Mouse (Mus musculus): ENCODE measurements around the gene Sfxn4.
A peak's percentile ranks its signal among the peaks of the same experiment; 100 is the strongest.
"Not testable (repeated sequence)": the region's sequence is repeated elsewhere in the genome, so short reads cannot be mapped to it uniquely, and the experiment has no call there.

The Sfxn4 gene

DNA sequence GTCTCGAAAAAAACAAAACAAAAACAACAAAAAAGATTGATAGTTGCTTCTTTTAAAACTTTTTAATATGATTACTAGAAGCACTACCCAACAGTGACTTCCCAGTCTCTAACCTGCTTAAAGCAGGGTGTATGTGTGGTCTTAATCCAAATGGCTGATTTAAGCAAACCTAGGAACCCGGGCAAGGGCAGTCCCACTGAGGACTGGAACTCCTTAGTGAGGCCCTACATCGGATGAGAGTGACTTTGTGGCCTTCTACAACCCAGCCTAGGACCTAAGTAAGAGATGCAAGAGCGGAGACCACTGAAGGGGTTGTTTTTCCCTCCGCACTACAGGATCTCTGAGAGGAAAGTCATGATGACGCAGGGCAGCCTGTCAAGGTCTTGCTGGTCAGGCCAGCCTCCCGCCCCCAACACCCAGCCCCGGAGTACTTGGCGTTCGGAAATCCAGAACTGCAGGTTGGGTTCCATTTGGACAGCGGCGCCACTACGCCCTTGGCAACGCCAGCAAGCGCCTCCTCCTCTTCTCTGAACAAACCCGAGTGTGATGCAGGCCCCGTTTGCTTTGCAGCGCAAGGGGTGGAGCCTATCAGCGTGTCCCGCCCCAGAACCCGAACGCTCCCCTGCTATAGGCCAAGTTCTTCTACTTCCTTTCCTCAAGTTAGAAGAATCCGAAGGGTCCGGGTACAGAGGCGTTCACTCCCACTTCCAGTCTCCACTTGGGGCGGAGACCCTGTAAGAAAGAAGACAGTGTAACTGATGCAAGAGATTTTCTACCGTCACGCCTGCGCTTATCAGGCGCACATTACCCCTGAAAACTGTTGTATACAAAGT is at the start of gene Sfxn4:
Gene Sfxn4, minus strand, starts transcription at position 612 of the 833 bp plus-strand sequence.
- DNase-seq, result peak; percentile 97

DNA sequence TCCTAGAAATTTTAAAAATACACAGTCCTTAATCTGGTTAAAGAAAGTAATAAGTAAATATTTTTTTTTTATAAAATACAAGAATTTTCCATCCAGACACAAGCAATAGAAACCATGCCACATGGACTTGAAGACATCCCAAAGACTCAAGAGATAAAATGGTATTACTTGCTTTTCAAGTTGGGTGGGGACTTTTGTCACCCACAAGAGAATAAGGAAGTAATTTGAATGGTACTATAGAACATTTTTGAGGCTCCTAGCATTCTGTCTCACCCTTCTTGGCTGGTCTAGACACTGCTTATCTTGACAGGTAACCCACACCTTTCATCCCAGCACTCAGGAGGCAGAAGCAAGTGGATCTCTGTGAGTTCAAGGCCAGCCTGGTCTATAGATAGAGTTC is 49.0 kb upstream of the Sfxn4 start:
- no peak for DNase-seq

DNA sequence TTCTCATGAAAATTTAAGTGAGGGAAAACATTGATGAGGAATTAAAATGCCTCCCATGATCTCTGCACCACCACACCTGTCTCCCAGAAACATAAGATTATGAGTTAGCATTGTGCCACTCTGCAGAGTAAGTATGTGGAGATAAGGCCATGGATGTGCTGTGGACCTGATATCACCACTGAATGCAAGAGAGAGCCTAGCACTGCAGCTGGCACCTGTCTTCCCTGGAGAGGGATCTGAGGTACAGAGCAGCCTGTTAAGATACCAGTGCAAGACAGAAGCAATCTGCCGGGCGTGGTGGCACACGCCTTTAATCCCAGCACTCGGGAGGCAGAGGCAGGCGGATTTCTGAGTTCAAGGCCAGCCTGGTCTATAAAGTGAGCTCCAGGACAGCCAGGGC is 44.2 kb upstream of the Sfxn4 start:
- DNase-seq, result no peak

DNA sequence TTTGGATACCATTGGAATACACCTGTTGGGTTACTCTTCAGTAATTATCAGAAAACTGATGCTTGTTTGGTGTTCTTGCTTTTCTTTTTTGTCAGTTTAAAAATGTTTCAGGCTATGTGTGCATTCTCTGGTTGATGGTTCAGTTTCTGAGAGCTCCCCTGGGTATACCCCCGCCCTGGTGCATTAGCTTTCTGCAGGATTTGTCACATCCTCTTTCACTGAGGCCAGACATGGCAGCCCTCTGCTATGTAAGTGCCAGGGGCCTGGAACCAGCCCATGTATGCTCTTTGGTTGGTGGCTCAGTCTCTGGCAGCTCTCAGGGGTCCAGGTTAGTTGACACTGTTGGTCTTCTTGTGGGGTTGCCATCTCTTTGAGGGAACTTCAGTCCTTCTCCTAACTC is 42.7 kb upstream of the Sfxn4 start:
- no peak for DNase-seq

DNA sequence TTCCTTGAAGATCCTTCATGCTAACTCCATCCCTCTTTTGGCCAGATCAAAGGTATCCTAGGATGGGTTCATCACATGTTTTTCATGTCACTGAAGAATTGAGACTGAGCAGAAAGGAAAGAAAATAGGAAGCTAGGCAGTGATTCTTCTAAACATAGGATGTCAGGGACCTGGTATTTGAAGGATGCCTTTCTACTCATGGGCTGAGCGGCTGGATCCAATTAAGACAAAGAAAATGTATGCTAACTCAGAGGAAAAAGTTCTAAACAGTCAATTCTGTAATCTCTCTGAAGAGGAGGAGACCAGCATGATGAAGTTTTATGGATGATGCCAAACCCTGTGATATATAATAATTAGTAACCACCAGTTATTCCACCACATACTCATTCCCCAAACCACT is 41.9 kb upstream of the Sfxn4 start:
- DNase-seq, result no peak

DNA sequence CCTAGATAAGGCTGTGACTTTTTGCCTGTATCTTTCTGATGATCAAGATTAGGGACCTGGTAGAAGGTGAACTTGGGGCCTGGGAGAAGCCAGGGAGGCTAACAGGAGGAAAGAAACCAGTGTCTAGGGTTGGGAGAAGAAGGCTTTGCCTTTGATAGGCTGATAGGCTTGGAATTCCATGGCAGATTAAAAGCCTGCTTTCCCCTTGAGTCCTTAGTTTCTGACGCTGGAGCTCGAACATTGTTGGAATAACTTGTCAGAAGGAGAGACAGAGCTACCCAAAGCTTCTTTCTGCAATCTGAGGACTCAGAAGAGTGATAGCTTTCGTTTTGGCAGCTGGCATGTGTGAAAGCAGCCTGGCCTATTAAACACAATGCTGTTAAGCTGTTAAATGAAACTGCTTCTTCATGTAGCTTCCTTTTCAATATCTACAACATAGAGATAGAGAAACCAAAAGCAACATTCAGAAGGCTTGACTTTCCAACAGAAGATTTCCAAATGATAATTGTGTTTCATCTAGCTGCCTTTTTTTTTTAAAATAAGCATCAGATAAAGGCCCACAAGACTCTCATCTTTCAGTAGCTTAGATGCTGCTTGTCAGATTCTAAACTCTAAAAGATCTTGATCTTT is 34.1 kb upstream of the Sfxn4 start:
- no peak for DNase-seq

DNA sequence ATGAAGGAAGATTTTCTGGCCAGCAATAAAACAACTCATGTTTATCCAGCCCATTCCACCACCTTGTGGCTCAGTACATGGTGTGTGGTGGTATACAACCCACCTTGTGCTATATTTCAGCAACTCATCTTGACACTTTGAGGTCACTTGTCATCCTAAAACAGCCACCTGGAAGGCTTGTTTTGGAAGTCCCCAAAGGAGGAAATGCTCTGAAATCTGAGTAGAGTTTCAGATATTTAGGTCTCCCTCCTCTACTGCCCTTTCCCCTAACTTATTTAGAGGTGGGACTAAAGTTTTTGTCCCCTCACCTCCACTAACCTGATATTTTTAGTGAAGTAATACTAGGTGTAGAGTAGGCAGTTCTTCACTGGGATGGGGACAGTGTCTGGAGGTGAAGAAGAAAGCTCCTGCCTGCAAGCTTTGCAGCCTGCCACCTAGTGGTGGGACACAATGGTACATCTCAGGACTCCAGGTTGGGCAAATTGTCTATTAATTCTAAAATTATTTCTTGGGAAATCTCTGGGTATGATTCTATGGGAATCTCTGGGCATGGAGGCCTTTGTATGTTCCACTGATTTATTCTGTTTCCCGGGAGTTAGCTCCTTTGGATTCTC is 30.8 kb upstream of the Sfxn4 start:
- peak; percentile 75 for DNase-seq

DNA sequence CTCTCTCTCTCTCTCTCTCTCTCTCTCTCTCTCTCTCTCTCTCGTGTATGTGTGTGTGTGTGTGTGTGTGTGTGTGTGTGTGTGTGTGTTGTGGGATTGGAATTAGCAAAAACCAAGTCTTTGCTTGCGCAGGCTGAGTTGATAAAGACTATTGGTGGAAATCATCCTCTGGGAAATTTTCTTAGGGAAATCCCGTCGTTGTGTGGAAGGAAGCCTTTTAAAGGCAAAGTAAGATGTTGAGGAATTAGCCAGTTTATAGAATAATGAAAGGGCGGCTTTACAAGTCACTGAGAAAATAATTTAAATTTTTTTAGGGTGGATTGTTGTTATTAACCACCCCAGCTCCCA is 29.8 kb upstream of the Sfxn4 start:
- DNase-seq, result no peak

DNA sequence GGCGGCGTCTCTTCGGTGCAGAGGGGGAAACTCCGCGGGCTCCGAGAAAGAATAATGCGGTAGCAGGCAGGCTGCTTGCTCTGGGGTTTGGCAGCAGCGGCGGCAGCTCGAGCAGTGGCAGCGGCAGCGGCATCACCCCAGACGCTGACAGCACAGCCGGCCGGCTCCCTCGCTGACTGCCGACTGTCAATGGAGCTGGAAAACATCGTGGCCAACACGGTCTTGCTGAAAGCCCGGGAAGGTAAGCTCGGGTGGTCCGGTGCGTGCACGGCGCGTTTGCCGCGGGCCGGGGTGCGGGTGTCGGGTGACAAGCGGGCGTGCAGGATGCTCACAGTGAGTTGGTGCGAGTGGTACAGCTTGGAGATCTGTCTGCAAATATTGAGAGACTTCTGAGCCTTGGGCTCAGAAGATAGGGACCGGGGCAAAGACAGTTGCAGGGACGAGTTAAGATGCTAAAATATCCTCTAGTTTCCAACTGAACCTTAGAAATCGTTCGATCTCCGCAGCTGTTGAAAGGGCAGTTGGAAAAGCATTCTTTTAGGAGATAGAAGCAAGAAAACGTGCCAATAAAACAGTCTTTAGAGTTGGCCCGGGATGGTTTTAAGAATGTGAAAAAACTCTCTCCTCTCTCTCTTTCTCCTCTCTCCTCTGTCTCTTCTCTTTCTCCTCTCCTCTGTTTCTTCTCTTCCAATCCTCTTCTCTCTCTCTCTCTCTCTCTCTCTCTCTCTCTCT is 29.3 kb upstream of the Sfxn4 start:
- DNase-seq, result peak; percentile 36

DNA sequence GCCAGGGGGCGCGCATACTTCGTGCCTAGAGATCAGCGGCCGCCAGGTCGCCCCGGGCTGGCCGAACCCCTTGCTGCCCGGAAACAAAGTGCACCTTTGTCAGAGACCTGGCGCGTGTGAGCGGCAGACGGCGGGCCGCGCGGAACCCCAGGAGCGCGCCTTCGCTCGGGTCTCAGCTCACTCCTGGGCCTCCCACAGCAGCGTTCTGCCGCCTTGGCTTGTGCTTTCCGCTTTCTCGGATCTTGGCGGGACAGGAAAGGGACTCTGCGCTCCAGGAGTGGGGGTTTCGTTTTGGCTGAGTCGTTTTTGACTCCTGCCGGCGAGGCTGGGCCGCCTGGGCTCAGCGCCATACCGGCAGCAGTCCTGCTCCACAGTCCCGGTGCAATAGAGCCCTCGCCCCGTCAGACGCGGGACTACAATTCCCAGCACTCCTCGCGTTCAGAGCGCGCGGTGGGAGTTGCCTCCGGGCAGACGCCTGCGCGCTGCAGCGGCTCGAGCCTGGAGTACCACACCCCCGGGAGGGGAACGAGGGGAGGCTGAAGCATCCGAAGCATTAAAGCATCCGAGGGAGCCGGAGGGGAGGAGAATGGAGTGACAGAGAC is 28.5 kb upstream of the Sfxn4 start, which contains the start of gene Grk5:
Gene Grk5, plus strand, starts transcription at position 36 of the 602 bp plus-strand sequence.
- DNase-seq, result peak; percentile 97

DNA sequence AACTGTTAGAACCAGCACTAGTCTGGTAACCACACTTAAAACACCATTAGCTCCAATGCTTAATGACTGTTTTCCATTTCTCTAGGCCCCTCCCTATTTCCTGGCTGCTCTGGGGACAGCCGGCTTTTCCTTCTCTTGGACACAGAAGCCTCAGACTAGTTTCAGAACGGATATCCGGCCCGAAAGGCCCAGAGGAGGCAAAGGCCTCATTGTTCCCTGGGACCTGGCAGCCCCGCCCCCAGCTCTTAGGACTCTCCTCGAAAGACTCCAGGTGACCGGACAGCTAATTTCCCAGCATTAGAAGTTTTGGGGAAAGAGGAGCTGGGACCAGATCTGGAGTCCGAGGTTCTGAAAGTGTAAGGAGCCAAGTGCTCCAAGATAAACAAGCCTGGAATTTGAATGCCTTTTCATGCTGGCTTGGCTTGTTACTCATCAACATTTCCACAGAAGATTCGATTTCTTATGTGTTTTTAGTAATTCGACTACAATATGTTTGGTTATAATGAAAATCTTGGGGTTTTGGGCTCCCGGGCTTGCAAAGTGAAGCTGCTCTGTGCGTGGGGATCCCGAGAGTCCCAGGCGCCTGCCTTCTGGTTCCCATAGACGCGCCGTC is 27.9 kb upstream of the Sfxn4 start:
- DNase-seq, result peak; percentile 87

DNA sequence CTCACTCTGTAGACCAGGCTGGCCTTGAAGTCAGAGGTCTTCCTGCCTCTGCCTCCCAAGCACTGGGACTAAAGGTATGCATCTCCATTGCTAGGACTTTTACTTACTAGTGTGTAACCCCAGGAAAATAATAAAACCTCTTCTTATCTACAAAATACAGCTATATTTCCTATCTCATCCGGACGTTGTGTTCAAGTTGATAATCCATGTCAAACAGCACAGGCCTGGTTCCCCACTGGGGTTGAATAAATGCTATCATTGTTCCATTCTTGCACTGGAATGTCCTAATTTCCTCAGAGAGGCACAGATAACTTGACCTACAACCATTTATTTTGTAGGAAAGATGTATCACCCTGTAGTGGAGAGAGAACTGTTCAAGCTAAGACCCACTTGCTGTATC is 26.4 kb upstream of the Sfxn4 start:
- DNase-seq, result no peak

DNA sequence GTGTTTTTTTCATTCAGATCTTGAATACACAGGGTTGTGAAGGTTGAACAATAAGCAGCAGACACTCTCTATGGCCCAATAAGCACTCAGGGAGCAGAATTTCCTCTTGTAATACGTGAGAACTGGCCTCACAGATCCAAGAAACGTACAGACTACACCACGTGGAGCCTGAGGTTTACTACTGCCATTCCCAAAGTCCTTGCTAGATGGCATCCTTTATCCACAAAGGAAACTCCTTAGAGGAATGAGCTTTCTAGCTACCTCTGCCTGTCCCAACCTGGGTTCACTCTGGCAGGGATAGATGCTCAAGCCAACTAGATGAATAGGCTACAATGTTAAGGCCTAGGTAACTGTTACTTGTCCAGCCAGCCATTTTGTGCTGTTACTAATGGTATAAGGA is 21.9 kb upstream of the Sfxn4 start:
- peak; percentile 74 for DNase-seq

DNA sequence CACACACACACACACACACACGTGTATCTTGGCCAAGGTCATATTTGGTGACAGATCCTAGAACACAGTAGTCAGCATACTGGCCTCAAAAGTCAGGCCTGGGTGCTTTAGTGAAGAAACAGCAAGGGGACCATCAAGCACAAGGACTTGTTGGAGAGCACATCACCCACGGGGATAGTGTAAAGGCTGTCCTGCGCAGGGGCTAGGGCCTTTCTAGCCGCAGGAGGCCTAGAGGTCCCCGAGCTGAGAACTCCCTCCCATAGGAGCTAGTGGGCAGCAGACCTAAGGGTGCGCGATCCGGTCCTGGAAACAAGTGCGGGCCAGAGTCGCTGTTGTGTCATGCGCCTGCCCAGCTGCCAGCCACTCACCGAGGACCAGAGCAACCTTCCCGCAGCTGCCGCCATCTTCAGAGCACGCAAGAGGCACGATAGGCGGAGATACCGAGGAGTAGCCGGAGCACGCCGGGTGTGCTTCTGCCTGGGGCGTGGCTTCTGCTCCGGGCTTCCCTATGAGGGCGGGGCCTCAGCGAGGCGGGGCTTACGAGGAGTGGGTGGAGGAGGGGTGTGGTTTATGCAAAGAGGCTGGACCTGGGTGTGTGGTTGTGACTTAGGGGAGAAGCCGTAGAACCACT is 12.9 kb upstream of the Sfxn4 start, which contains the start of gene Prdx3:
Gene Prdx3, minus strand, starts transcription at position 493 of the 631 bp plus-strand sequence.
- DNase-seq, result peak; percentile 99

DNA sequence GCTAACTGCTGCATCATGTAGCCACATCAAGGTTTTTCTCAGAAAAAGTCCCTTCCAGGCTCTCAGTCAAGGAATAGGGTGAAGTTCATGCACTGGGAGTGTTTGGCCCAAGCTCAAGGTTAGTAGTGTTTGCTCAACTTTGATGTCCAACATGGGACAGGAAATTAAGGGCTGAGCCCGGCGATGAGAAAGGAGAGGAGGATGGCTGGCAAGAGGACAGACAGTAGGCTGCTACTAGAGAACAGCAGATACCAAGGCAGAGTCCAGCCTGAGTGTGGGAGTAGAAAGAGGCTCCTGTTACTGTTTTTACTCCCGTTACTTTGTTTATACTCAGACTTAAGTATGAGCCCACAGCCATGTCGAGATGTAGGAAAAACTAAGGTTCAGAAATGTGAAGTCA is 12.2 kb upstream of the Sfxn4 start:
- DNase-seq, result peak; percentile 38

DNA sequence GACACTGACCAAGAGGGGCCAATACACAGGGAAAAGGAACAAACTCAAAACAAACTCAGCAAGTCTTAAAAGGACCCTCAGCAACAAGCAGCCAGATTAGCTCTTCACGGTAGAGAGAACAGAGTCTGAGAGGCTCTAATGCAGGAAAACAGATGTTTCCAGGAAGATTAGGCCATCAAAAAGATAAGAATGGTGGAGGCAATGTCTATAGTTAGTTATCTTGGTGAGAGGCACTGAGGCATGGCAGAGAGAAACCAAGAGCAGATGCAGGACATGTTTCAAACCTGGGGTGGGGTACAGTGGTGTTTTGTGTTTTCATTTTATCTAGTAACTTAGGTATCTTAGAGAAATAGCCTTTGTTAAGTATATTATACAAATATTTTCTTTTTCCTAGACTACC is 11.0 kb upstream of the Sfxn4 start:
- DNase-seq, result no peak

DNA sequence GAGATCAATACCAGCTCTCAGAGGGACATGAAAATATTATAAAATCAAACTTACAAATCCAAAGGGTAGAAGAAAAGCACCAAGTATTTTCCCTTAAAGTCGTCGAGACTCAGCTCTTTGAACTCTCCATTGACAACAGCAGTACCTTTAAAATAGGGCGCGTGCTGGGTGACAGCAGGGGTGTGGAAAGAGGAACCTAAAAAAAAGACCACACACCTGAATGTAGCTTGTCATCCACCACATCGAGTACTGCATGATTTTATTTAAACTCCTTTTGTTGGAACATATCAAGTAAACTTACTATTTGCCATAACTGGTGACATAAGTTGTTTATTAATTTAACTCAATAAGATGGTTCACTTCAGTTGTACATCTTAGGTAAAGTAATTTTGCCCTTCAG is 10.1 kb upstream of the Sfxn4 start:
- DNase-seq, result no peak

DNA sequence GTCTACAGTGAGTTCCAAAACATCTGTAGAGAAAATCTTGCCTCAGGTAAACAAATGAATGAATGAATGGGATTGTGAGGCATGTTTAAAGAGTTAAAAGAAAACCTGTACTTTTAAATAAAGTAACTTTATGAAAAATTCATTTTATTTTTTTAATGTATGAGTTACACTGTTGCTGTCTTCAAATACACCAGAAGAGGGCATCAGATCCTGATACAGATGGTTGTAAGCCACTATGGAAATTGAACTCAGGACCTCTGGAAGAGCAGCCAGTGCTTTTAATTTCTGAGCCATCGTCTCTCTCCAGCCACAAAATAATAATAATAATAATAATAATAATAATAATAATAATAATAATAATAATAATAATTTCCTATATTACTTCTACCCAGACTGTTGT is 9.2 kb upstream of the Sfxn4 start:
- no peak for DNase-seq

DNA sequence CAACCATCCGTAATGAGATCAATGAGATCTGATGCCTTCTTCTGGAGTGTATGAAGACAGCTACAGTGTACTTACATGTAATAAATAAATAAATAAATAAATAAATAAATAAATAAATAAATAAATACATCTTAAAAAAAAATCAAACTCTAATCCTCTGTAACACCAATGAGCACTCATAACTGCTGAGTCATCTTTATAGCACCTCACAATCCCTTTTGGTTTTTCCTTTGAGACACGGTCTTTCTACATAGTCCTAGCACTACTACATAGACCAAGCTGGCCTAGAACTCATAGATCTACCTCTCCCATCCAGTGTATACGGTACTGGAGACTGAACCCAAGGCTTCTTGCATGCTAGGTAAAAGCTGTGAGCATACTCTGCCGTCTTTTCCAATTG is 4.9 kb upstream of the Sfxn4 start:
- not testable (repeated sequence) for DNase-seq

DNA sequence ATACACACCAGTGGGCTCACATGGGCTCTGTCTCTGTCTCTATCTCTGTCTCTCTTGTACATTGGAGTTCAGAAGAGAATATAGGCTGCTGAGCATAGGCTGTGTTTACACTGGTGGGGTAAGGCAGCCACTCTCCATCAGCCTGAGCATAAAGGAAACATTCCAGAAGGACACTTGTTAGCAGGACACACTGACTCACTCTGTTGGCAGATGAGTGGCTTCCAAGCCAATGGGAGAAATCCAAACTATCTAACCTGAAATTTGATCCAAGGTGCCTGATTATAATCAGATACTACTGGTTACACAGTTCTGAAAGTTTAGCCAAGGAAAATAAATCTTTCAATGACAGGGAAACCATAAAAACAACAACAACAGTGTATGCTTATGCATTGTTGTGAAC is 15.5 kb downstream of the Sfxn4 start:
- DNase-seq, result no peak

DNA sequence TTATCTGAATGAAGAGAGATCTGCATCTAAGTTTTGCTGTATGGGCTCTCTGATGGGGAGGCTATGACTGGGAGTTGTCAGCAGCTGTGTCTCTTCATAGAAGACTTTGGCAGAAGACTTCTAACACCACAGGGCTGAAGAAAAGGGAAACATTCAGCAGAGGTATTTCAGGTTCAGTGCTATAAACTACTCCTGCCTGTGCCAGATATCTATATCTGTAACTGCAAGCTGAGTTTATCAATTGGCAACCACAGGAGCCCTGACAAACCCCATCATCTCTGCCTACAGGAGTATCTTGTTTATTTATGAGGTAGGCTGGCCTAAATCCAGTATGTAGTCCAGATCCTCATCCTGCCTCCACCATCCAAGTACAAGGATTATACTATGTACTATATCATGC is 18.0 kb downstream of the Sfxn4 start:
- DNase-seq, result no peak

DNA sequence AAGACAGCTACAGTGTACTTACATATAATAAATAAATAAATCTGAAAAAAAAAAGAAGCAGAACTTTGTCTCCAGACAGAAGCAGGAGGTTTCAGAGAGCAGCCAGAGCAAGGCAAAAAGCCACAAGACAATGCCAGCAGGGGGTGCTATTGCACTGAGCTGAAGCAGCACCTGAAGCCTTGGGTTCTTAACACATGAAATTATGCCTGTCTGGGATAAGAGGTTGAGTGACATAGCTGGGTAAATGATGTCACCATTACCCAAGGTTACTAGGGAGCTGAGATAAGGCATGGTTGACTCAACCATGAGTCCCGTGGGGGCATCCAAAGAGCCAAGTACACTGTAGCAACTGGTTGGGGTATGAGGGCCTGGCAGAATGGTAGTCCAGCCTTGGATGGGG is 23.5 kb downstream of the Sfxn4 start:
- DNase-seq, result peak; percentile 67
